Mouse (Mus musculus) kidney, adult 10 weeks (tissue): ENCODE results near the gene Olfr1023. TPM values are rescaled to one million over a fixed set of nuclear protein-coding genes. Genes with fewer than 3 reads are reported as not detected.

Experiments
- polyA plus RNA-seq: library from polyadenylated mRNA; stranded (reverse); fragments of 350-450 nt; fragmentation: Illumina TruSeq; extraction: RNeasy Lipid Tissue Mini Kit (QIAGEN cat#74804); gene quantifications from one replicate; pipeline ENCODE4 v1.2.3, GENCODE M21; 2014; ENCODE audit warnings: low read depth, low replicate concordance

Gene Olfr1023
- not detected for polyA plus RNA-seq

DNA sequence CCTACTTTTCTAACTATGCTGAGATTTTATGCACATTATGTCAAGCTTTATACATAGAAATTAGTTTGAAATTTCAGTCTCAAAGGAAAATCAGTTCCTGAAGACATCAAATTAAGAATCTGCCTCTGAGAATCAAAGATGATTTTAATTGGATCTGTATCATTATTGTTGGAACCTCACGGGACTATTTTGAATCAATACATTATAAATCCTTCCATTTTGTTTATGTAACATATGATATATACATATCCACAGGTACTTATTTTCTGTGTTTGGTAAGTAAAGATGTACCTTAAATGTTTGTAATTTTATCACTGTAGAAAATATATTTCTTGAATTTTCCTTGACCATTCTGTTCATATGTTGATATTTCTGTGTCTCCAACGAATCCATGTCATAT, at the start of gene Olfr1023:
TSS of gene Olfr1023 (plus strand) at position 301 of the 400 bp plus-strand sequence.

DNA sequence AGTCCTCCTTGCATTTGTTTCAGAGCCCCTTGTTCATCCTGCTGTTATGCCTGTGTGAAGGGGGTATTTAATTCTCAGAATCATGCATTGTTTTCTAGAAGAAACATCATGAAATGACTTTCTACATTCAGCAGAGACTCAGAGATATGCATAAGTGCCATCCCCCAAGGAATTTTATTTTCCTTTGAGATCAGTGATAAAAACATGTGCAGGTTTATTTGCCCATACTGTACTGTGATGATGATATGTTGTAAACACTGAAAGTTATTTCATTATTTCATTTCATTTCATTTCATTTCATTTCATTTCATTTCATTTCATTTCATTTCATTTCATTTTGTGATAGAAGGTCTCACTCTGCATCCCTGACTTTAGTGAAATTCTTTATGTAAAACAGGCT, 40.1 kb upstream of the Olfr1023 start, which contains the start of gene Olfr1019:
TSS of gene Olfr1019 (minus strand) at position 101 of the 400 bp plus-strand sequence.

DNA sequence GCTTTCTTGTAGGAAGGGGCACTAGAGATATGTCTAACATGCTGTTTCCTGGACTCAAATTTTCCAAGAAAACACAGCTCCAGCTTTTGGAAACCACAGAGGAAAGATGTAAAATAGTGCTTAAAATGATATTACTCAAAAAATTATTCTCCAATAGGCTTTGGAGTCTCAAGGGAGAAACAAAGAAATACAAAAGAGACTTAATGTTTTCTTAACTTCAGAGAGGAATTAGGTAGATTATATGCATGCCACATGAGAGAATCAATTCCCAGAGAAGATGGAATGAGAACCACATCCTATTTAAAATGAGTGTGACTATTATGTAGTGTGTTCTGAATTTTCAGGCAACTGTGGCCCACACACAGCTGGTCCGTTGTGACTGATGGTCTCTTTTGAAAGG, 38.7 kb upstream of the Olfr1023 start, which contains the start of gene Olfr1020:
TSS of gene Olfr1020 (plus strand) at position 301 of the 400 bp plus-strand sequence.

DNA sequence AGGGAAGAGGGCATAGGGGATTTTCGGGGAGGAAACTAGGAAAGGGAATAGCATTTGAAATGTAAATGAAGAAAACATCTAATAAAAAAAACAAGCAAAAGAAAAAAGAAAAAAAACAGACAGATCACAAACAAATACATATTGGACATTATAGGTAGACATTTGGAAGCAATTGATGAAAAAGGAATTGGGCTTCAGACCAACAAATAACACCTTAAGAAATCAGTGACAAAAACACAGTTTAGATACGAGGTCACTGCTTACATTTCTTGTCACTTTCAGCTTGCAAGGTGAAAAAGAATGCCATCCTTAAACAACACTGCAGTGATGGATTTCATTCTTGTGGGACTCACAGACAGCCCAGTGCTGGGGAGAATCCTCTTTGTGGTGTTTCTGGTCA, 17.1 kb upstream of the Olfr1023 start, which contains the start of gene Olfr1022:
TSS of gene Olfr1022 (plus strand) at position 301 of the 400 bp plus-strand sequence.

DNA sequence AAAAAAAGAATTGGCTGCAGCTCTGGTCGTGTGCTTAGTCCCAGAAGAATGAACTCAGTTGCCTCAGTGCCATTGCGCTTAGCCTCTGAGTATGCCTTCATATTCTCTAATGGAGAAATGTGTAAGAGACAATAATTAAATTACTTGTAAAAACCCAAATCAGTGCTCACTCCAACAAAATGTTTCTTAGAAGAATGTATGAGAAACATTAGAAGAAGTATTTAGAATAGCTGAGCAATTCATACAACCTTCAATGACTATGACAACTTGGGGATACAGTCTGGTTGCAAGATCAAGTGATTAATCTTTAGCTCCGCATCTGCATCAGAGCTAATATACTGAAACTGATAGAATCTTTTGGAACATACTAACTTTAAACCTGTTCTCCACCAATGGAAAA, 19.5 kb downstream of the Olfr1023 start, which contains the start of gene Olfr1024:
TSS of gene Olfr1024 (minus strand) at position 101 of the 400 bp plus-strand sequence.

DNA sequence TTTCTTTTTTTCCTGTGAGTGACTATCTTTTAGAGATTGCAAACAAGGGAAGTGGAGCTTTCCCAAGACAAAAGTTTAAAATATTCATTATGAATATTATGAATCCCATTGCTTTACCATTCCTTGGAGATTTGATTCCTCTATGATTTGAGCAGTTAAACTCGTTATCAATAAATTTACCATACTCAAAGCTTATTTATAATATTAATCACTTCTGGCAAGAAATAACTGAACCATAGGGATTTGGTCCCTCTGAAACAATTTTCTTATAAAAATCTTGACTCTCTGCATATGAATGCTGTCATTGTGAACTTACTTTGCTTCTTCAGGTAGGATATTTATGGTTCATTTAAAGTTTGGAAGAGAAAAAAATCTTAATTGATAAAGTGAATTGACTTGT, 29.5 kb downstream of the Olfr1023 start, which contains the start of gene Olfr1025-ps1:
TSS of gene Olfr1025-ps1 (plus strand) at position 301 of the 400 bp plus-strand sequence.

DNA sequence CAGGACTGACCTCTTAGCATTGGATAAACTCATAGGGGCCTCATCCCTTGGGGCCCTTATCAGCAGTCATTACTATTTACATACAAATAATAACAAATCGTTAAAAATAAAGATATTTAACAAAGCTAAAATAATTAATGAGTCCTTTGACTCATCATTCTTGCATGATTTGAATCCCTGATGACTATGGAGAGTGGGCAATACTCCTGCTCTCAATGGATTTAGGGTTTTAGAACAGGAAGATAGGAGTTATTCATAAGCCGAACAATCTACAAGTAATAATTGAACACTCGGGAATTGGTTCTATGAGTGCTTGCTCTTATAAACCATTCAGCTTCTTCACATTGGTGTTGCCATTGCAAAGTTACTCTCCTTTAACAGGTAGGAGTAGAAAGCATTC, 35.8 kb downstream of the Olfr1023 start, which contains the start of gene Olfr1026:
TSS of gene Olfr1026 (plus strand) at position 301 of the 400 bp plus-strand sequence.

Other genes with a start within 250 kb of the Olfr1023 start
- not detected for gene Olfr1002, start 234.9 kb upstream of the Olfr1023 start, polyA plus RNA-seq
- not detected for gene Olfr154, start 221.2 kb upstream of the Olfr1023 start, polyA plus RNA-seq
- gene Olfr1006, start 206.9 kb upstream of the Olfr1023 start, polyA plus RNA-seq = not detected
- gene Olfr1008, start 196.2 kb upstream of the Olfr1023 start, polyA plus RNA-seq = not detected
- not detected for gene Olfr1009, start 170.2 kb upstream of the Olfr1023 start, polyA plus RNA-seq
- gene Olfr1012, start 122.9 kb upstream of the Olfr1023 start, polyA plus RNA-seq = not detected
- gene Olfr1013, start 118.5 kb upstream of the Olfr1023 start, polyA plus RNA-seq = not detected
- not detected for gene Olfr1014, start 112.9 kb upstream of the Olfr1023 start, polyA plus RNA-seq
- gene Olfr1015, start 103.6 kb upstream of the Olfr1023 start, polyA plus RNA-seq = not detected
- not detected for gene Olfr1016, start 83.1 kb upstream of the Olfr1023 start, polyA plus RNA-seq
- gene Olfr1018, start 67.2 kb upstream of the Olfr1023 start, polyA plus RNA-seq = not detected
- gene Olfr1019, start 40.2 kb upstream of the Olfr1023 start, polyA plus RNA-seq = not detected
- not detected for gene Olfr1020, start 38.6 kb upstream of the Olfr1023 start, polyA plus RNA-seq
- not detected for gene Olfr1022, start 17.0 kb upstream of the Olfr1023 start, polyA plus RNA-seq
- gene Olfr1024, start 19.4 kb downstream of the Olfr1023 start, polyA plus RNA-seq = not detected
- gene Olfr1025-ps1, start 29.6 kb downstream of the Olfr1023 start, polyA plus RNA-seq = not detected
- not detected for gene Olfr1026, start 35.9 kb downstream of the Olfr1023 start, polyA plus RNA-seq
- gene Olfr1028, start 64.8 kb downstream of the Olfr1023 start, polyA plus RNA-seq = not detected
- gene Olfr1029, start 88.3 kb downstream of the Olfr1023 start, polyA plus RNA-seq = not detected
- gene Olfr1030, start 93.6 kb downstream of the Olfr1023 start, polyA plus RNA-seq = not detected
- gene Olfr1031, start 104.7 kb downstream of the Olfr1023 start, polyA plus RNA-seq = not detected
- not detected for gene Olfr1032, start 119.9 kb downstream of the Olfr1023 start, polyA plus RNA-seq
- 4.3 TPM for gene Olfr1033, start 135.0 kb downstream of the Olfr1023 start, polyA plus RNA-seq
- gene Olfr1034, start 160.2 kb downstream of the Olfr1023 start, polyA plus RNA-seq = 0.69 TPM
- gene Olfr1036, start 188.4 kb downstream of the Olfr1023 start, polyA plus RNA-seq = not detected
- gene Olfr1037, start 201.7 kb downstream of the Olfr1023 start, polyA plus RNA-seq = not detected